Mouse (Mus musculus) CH12.LX (cell line): ENCODE measurements at regions not wholly inside any gene's neighbourhood (a gene's known extent, or its start where the extent isn't known, plus 50 kb on each side); places are given as distances from the start of the nearest gene placed in this dataset.

Source experiments
- DNase-seq: peaks from one replicate; pipeline ENCODE4 v3.0.0-alpha.2; 2013; ENCODE audit errors: extremely low read depth
- H3K27ac ChIP-seq: 2 replicates; pipeline ENCODE4 v1.5.1; 2012; ENCODE audit warnings: low read depth, mild to moderate bottlenecking, control low read depth, moderate library complexity; ENCODE audit not compliant: insufficient read depth
- H3K27me3 ChIP-seq: replicated peaks from 2 replicates; pipeline ENCODE3; 2012; ENCODE audit warnings: inconsistent platforms
- H3K36me3 ChIP-seq, 2 experiments: replicated peaks in 1 of 2; 2 replicates each; pipeline versions ENCODE3 to v1.6.1; 2012; ENCODE audit warnings: inconsistent platforms in 1 of 2, low read length in 1 of 2, mild to moderate bottlenecking in 1 of 2, mixed read lengths in 1 of 2, moderate library complexity in 1 of 2; ENCODE audit not compliant: control insufficient read depth in 1 of 2, insufficient read depth in 1 of 2
- H3K4me1 ChIP-seq, 2 experiments: 2 replicates each; pipeline ENCODE4 v1.6.1; 2012; ENCODE audit warnings: inconsistent platforms in 1 of 2, moderate library complexity in 1 of 2; ENCODE audit not compliant: insufficient read depth in 2 of 2, control insufficient read depth in 1 of 2
- H3K4me2 ChIP-seq: 2 replicates; pipeline ENCODE4 v1.6.1; 2012; ENCODE audit warnings: low read depth, mild to moderate bottlenecking, control low read depth; ENCODE audit not compliant: poor library complexity, insufficient read depth, severe bottlenecking
- H3K4me3 ChIP-seq, 3 experiments: fragments of 150-350 bp in 1 of 3; sonication (generic) in 1 of 3; replicated peaks in 1 of 3; 2 replicates each; pipeline versions ENCODE3 to v1.5.1; 2011 to 2012; ENCODE audit warnings: low read depth in 2 of 3, low read length in 2 of 3, mild to moderate bottlenecking in 2 of 3, moderate library complexity in 2 of 3, control low read depth in 1 of 3, improper control_type of control experiment in 1 of 3, inconsistent platforms in 1 of 3, mixed read lengths in 1 of 3; ENCODE audit not compliant: poor library complexity in 1 of 3
- H3K79me2 ChIP-seq: replicated peaks from 2 replicates; pipeline ENCODE4 v1.6.1; 2012; ENCODE audit warnings: mild to moderate bottlenecking, moderate library complexity; ENCODE audit not compliant: control insufficient read depth, poor library complexity, insufficient read depth, severe bottlenecking; ENCODE audit errors: extremely low read depth
- H3K9ac ChIP-seq: 2 replicates; pipeline ENCODE4 v1.6.1; 2012; ENCODE audit warnings: low read depth, mild to moderate bottlenecking, control low read depth, moderate library complexity; ENCODE audit not compliant: insufficient read depth
- H3K9me3 ChIP-seq: replicated peaks from 2 replicates; pipeline ENCODE3; 2012; ENCODE audit warnings: low read length, inconsistent platforms, mixed read lengths
- E2F4 ChIP-seq: IDR thresholded peaks from 2 replicates; pipeline ENCODE4 v1.6.1; 2011; ENCODE audit warnings: low read depth, low read length, improper control_type of control experiment; ENCODE audit not compliant: insufficient replicate concordance
- ETS1 ChIP-seq: conservative IDR thresholded peaks from 2 replicates; pipeline ENCODE4 v1.6.1; 2012; ENCODE audit warnings: low read depth, mild to moderate bottlenecking, inconsistent platforms, low read length, improper control_type of control experiment, moderate library complexity
- GABPA ChIP-seq: IDR thresholded peaks from 2 replicates; pipeline ENCODE4 v1.6.1; 2012; ENCODE audit warnings: low read depth, low read length, improper control_type of control experiment, inconsistent platforms; ENCODE audit not compliant: insufficient replicate concordance
- JUN ChIP-seq: IDR thresholded peaks from 2 replicates; pipeline ENCODE4 v1.6.1; 2011; ENCODE audit warnings: low read depth, mild to moderate bottlenecking, low read length, improper control_type of control experiment, moderate library complexity; ENCODE audit not compliant: insufficient read depth
- JUND ChIP-seq: conservative IDR thresholded peaks from 2 replicates; pipeline ENCODE4 v1.6.1; 2011; ENCODE audit warnings: low read depth, low read length, improper control_type of control experiment
- MAZ ChIP-seq: IDR thresholded peaks from 2 replicates; pipeline ENCODE4 v1.6.1; 2012; ENCODE audit warnings: low read depth, mild to moderate bottlenecking, inconsistent platforms, low read length, improper control_type of control experiment, moderate library complexity
- MEF2A ChIP-seq: IDR thresholded peaks from 2 replicates; pipeline ENCODE4 v1.6.1; 2014; ENCODE audit warnings: low read depth, mild to moderate bottlenecking, inconsistent platforms, low read length, improper control_type of control experiment, borderline replicate concordance
- RAD21 ChIP-seq: IDR thresholded peaks from 2 replicates; pipeline ENCODE4 v1.6.1; 2011; ENCODE audit warnings: low read depth, mild to moderate bottlenecking, low read length, improper control_type of control experiment, moderate library complexity
- RCOR1 ChIP-seq: conservative IDR thresholded peaks from 2 replicates; pipeline ENCODE4 v1.6.1; 2012; ENCODE audit warnings: low read depth, mild to moderate bottlenecking, inconsistent platforms, low read length, improper control_type of control experiment
- TCF12 ChIP-seq: IDR thresholded peaks from 2 replicates; pipeline ENCODE4 v1.6.1; 2014; ENCODE audit warnings: low read depth, mild to moderate bottlenecking, inconsistent platforms, low read length, improper control_type of control experiment
- UBTF ChIP-seq: IDR thresholded peaks from 2 replicates; pipeline ENCODE4 v1.6.1; 2012; ENCODE audit warnings: low read depth, mild to moderate bottlenecking, inconsistent platforms, low read length, improper control_type of control experiment, moderate library complexity
- USF2 ChIP-seq: conservative IDR thresholded peaks from 2 replicates; pipeline ENCODE4 v1.6.1; 2011; ENCODE audit warnings: low read depth, low read length, improper control_type of control experiment
- ZKSCAN1 ChIP-seq: IDR thresholded peaks from 2 replicates; pipeline ENCODE4 v1.6.1; 2012; ENCODE audit warnings: low read depth, inconsistent platforms, low read length, improper control_type of control experiment, borderline replicate concordance
- ZMIZ1 ChIP-seq: IDR thresholded peaks from 2 replicates; pipeline ENCODE4 v1.6.1; 2012; ENCODE audit warnings: low read depth, mild to moderate bottlenecking, inconsistent platforms, low read length, improper control_type of control experiment
- dilution Hi-C: fragments of 300-500 bp; cut with MboI; formaldehyde crosslinking; loops from 2 replicates; pipeline ENCODE4 v1.14.3; 2020; ENCODE audit warnings: low sequenced_read_pairs; ENCODE audit not compliant: extremely low pct_unique_long_range_greater_than_20kb, extremely low pct_ligation_motif_present
- in situ Hi-C: fragments of 300-500 bp; cut with MboI; formaldehyde crosslinking; loops from 3 replicates; pipeline ENCODE4 v1.14.3; 2019; ENCODE audit warnings: low sequenced_read_pairs, low pct_ligation_motif_present, low pct_unique_long_range_greater_than_20kb, mixed read lengths

DNA sequence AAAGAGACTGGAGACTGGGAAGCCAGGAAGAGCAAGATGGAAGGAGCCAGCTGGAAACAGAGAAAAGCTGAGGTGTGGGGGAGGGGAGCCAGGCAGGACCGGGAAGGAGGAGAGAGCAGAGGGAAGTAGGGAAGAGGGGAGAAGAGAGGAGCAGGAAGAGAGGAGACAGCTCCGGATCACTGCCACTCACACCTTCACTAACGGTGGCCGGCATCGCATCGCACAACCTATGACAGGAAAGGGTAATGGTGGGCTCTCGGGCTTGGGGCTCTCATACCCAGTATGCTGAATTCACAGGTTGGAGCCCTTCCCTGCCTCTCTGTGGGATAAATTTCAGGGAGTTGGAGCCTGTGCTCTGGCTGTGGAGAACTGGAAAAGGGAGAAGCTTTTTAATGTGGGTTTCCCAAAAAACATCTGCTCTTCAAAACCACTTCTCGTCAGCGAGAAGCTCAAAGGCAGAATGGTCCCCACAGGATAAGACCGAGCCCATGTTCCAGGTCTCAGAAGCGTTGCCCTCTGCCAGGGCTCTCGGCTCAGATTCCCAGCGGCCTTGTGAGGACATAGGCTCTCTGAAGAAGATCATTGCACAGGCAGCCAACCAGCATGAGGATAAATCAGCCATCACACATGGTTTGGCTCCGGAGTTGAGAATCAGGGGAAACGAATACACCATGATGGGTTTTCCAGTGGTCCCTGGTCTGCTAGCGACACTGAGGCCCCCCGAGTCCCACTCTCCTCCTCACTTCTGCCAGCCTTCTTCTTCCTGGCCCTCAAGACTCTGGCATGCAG is 53.8 kb upstream of the Coro2b start:
- Histone ChIP-seq H3K27ac (no peak overlapping the region), H3K79me2 (no peaks in the 10 kb centered on the region), H3K9me3 (peaks cover 41% of the 10 kb centered on the region), H3K4me1 (no peaks in the 10 kb centered on the region), H3K27me3 (peaks cover 22% of the 10 kb centered on the region), H3K36me3 (no peaks in the 10 kb centered on the region), H3K4me2 (no peak overlapping the region), H3K9ac (no peak overlapping the region), H3K4me3 (no peak overlapping the region)
- in situ Hi-C loops: no loop called here
- dilution Hi-C loops: no loop called here
- no peak for DNase-seq
- TF ChIP-seq MAZ (no peak), E2F4 (no peak), UBTF (no peak), JUND (no peak), RCOR1 (no peak), GABPA (no peak), TCF12 (no peak), RAD21 (no peak), ETS1 (no peak)

DNA sequence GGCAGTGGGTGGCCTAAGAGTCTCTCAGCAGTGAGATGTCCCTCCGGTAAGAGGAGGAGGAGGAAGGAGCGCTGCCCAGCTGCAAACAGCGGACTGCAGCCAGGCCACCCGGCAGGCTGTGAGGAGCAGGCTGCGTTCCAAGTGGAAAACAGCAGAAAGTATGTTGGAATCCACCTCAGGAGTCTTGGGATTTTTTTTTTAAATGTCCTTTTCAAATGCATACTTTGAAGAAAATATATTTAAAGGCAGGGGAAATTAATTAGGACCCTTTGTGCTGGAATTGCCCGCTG is 54.3 kb upstream of the Coro2b start:
- dilution Hi-C loops (no loop called here), in situ Hi-C loops (no loop called here)
- Histone ChIP-seq H3K9me3 (peaks cover 39% of the 10 kb centered on the region), H3K79me2 (no peaks in the 10 kb centered on the region), H3K36me3 (no peaks in the 10 kb centered on the region), H3K4me2 (no peak overlapping the region), H3K9ac (no peak overlapping the region), H3K4me1 (no peaks in the 10 kb centered on the region), H3K27ac (no peak overlapping the region), H3K27me3 (peaks cover 23% of the 10 kb centered on the region), H3K4me3 (no peak overlapping the region)
- TF ChIP-seq USF2 (no peak), ZMIZ1 (no peak), JUN (no peak), E2F4 (no peak), ZKSCAN1 (no peak), MEF2A (no peak)
- DNase-seq: no peak
